Mouse (Mus musculus) fat pad, adult 2 months (tissue): ENCODE data around the gene Ppt2.

Experiments
- DNase-seq: peaks from one replicate; pipeline ENCODE4 v3.0.0-alpha.2; 2011; ENCODE audit warnings: low read depth, low spot score; ENCODE audit errors: extremely low read depth

The Ppt2 gene

GRCm38 (mm10) chr17:34607997-34608396 is 20.3 kb downstream of the Ppt2 start:
- no peak for DNase-seq

GRCm38 (mm10) chr17:34606186-34607039 is 21.9 kb downstream of the Ppt2 start:
- DNase-seq = no peak

GRCm38 (mm10) chr17:34605609-34606008 is 22.7 kb downstream of the Ppt2 start:
- no peak for DNase-seq

- no peak for DNase-seq
Observed at GRCm38 (mm10) chr17:34604511-34605237, 23.6 kb downstream of the Ppt2 start.

- peak; percentile 91 for DNase-seq
Observed at GRCm38 (mm10) chr17:34604061-34604508, 24.2 kb downstream of the Ppt2 start, which contains the start of gene Agpat1. TSS of gene Agpat1 (plus strand) at chr17:34604262.

GRCm38 (mm10) chr17:34603375-34604060 is 24.8 kb downstream of the Ppt2 start, which contains the start of gene Rnf5:
TSS of gene Rnf5 (minus strand) at chr17:34603690.
- DNase-seq = peak; percentile 100

GRCm38 (mm10) chr17:34601796-34602195 is 26.5 kb downstream of the Ppt2 start:
- DNase-seq = no peak

- DNase-seq = no peak
Observed at GRCm38 (mm10) chr17:34599891-34600290, 28.4 kb downstream of the Ppt2 start.

- no peak for DNase-seq
Observed at GRCm38 (mm10) chr17:34597566-34598095, 30.7 kb downstream of the Ppt2 start, which contains the start of gene Ager. TSS of gene Ager (plus strand) at chr17:34597862.

GRCm38 (mm10) chr17:34596098-34596497 is 32.2 kb downstream of the Ppt2 start:
- no peak for DNase-seq

- no peak for DNase-seq
Observed at GRCm38 (mm10) chr17:34593752-34594525, 34.4 kb downstream of the Ppt2 start.

- DNase-seq = no peak
Observed at GRCm38 (mm10) chr17:34592581-34593549, 35.4 kb downstream of the Ppt2 start.

GRCm38 (mm10) chr17:34591994-34592375 is 36.3 kb downstream of the Ppt2 start:
- no peak for DNase-seq

GRCm38 (mm10) chr17:34591029-34591993 is 37.0 kb downstream of the Ppt2 start, which contains the start of gene Pbx2:
TSS of gene Pbx2 (plus strand) at chr17:34591266.
- no peak for DNase-seq

- no peak for DNase-seq
Observed at GRCm38 (mm10) chr17:34590154-34590987, 37.9 kb downstream of the Ppt2 start.

GRCm38 (mm10) chr17:34589681-34590101 is 38.6 kb downstream of the Ppt2 start, which contains the start of gene Gpsm3:
TSS of gene Gpsm3 (plus strand) at chr17:34589806.
- no peak for DNase-seq

GRCm38 (mm10) chr17:34589206-34589605 is 39.1 kb downstream of the Ppt2 start:
- no peak for DNase-seq
